Mouse (Mus musculus): Measurements from ENCODE around the gene Amph. TPM values are rescaled to one million over a fixed set of nuclear protein-coding genes. Genes with fewer than 3 reads are reported as not detected.

The Amph gene
- total RNA-seq, 2 experiments from 2014 or later: 1.1 to 1.3 TPM

GRCm38 (mm10) chr13:19137932-19138331 lies 189.9 kb downstream of the Amph start:
- no peak for DNase-seq (ENCODE audit: low spot score)
- intact Hi-C loops (cut with DNase I): no loop called here

- DNase-seq (ENCODE audit: low spot score): no peak
- intact Hi-C loops (cut with DNase I): no loop called here
These were observed 190.5 kb downstream of the Amph start for GRCm38 (mm10) chr13:19138550-19138949.

GRCm38 (mm10) chr13:19139104-19139503 lies 191.1 kb downstream of the Amph start:
- no peak for DNase-seq (ENCODE audit: low spot score)
- intact Hi-C loops (cut with DNase I): no loop called here

- DNase-seq (ENCODE audit: low spot score): no peak
- intact Hi-C loops (cut with DNase I): no loop called here
These were observed 191.8 kb downstream of the Amph start for GRCm38 (mm10) chr13:19139771-19140170.

- intact Hi-C loops (cut with DNase I): no loop called here
These were observed 195.8 kb downstream of the Amph start for GRCm38 (mm10) chr13:19143766-19144165.

GRCm38 (mm10) chr13:19147468-19147867 lies 199.5 kb downstream of the Amph start:
- intact Hi-C loops (cut with DNase I): no loop called here
- no peak for DNase-seq (ENCODE audit: low spot score)

More at GRCm38 (mm10) chr13:19143766-19144165, 195.8 kb downstream of the Amph start:
- no peak for DNase-seq (ENCODE audit: low spot score)

- intact Hi-C loops (cut with DNase I): no loop called here
- DNase-seq (ENCODE audit: low spot score): no peak
These were observed 201.6 kb downstream of the Amph start for GRCm38 (mm10) chr13:19149574-19149973.

- DNase-seq (ENCODE audit: low spot score): no peak
- intact Hi-C loops (cut with DNase I): no loop called here
These were observed 202.7 kb downstream of the Amph start for GRCm38 (mm10) chr13:19150438-19151301.

- intact Hi-C loops (cut with DNase I): no loop called here
- DNase-seq (ENCODE audit: low spot score): no peak
These were observed 204.1 kb downstream of the Amph start for GRCm38 (mm10) chr13:19152126-19152525.

- intact Hi-C loops (cut with DNase I): loop anchor here (5.0 kb wide), 1 partner anchor 524 kb away; no protein-coding TSS in a partner anchor
- DNase-seq (ENCODE audit: low spot score): no peak
These were observed 210.5 kb downstream of the Amph start for GRCm38 (mm10) chr13:19158484-19158883.

GRCm38 (mm10) chr13:19160616-19161015 lies 212.6 kb downstream of the Amph start:
- intact Hi-C loops (cut with DNase I): no loop called here
- DNase-seq (ENCODE audit: low spot score): no peak

- intact Hi-C loops (cut with DNase I): no loop called here
These were observed 213.1 kb downstream of the Amph start for GRCm38 (mm10) chr13:19161111-19161510.

GRCm38 (mm10) chr13:19162120-19162519 lies 214.1 kb downstream of the Amph start:
- intact Hi-C loops (cut with DNase I): no loop called here
- DNase-seq (ENCODE audit: low spot score): no peak

More at GRCm38 (mm10) chr13:19161111-19161510, 213.1 kb downstream of the Amph start:
- DNase-seq (ENCODE audit: low spot score): no peak

GRCm38 (mm10) chr13:19177662-19178259 lies 229.8 kb downstream of the Amph start:
- no peak for DNase-seq (ENCODE audit: low spot score)
- intact Hi-C loops (cut with DNase I): no loop called here

GRCm38 (mm10) chr13:19178351-19178750 lies 230.3 kb downstream of the Amph start:
- DNase-seq (ENCODE audit: low spot score): no peak
- intact Hi-C loops (cut with DNase I): no loop called here

GRCm38 (mm10) chr13:19182259-19182658 lies 234.3 kb downstream of the Amph start:
- no peak for DNase-seq (ENCODE audit: low spot score)
- intact Hi-C loops (cut with DNase I): no loop called here

- intact Hi-C loops (cut with DNase I): no loop called here
These were observed 242.0 kb downstream of the Amph start for GRCm38 (mm10) chr13:19190052-19190451.

GRCm38 (mm10) chr13:19194803-19195202 lies 246.8 kb downstream of the Amph start:
- intact Hi-C loops (cut with DNase I): no loop called here
- no peak for DNase-seq (ENCODE audit: low spot score)

More at GRCm38 (mm10) chr13:19190052-19190451, 242.0 kb downstream of the Amph start:
- DNase-seq (ENCODE audit: low spot score): no peak

- no peak for DNase-seq (ENCODE audit: low spot score)
- intact Hi-C loops (cut with DNase I): no loop called here
These were observed 247.5 kb downstream of the Amph start for GRCm38 (mm10) chr13:19195456-19195855.

Data from heart, postnatal 25 days (tissue).